Mouse (Mus musculus) stomach, postnatal 0 days (tissue): ENCODE results near the gene Ntm. TPM values are rescaled to one million over a fixed set of nuclear protein-coding genes. Genes with fewer than 3 reads are reported as not detected.

ENCODE experiments used
- ATAC-seq: fragments of 200-750 bp; cut with Nextera tagmentation; 2 replicates; pipeline ENCODE4 v1.8.0; 2017; ENCODE audit not compliant: low FRiP score, low TSS enrichment
- DNase-seq: peaks from one replicate; pipeline ENCODE4 v3.0.0-alpha.2; 2016; ENCODE audit warnings: low spot score
- H3K27ac ChIP-seq: fragments of 300-500 bp; sonication (generic); replicated peaks from 2 replicates; pipeline ENCODE4 v1.5.1; 2014; ENCODE audit warnings: mild to moderate bottlenecking, control low read depth
- H3K27me3 ChIP-seq: fragments of 300-500 bp; sonication (generic); 2 replicates; pipeline ENCODE4 v1.6.1; 2014; ENCODE audit warnings: low read length; ENCODE audit not compliant: control insufficient read depth, insufficient read depth
- H3K36me3 ChIP-seq: fragments of 300-500 bp; sonication (generic); 2 replicates; pipeline ENCODE4 v1.6.1; 2014; ENCODE audit warnings: low read length, mixed read lengths; ENCODE audit not compliant: control insufficient read depth, insufficient read depth
- H3K4me1 ChIP-seq: fragments of 300-500 bp; sonication (generic); replicated peaks from 2 replicates; pipeline ENCODE4 v1.6.1; 2014; ENCODE audit warnings: antibody characterized with exemption; ENCODE audit not compliant: control insufficient read depth, insufficient read depth
- H3K4me2 ChIP-seq: fragments of 300-500 bp; sonication (generic); replicated peaks from 2 replicates; pipeline ENCODE4 v1.6.1; 2014; ENCODE audit warnings: low read depth, mild to moderate bottlenecking, control low read depth, moderate library complexity
- H3K4me3 ChIP-seq: fragments of 300-500 bp; sonication (generic); 2 replicates; pipeline ENCODE4 v1.5.1; 2014; ENCODE audit warnings: low read depth, low read length, control low read depth
- H3K9ac ChIP-seq: fragments of 300-500 bp; sonication (generic); 2 replicates; pipeline ENCODE4 v1.6.1; 2014; ENCODE audit warnings: mild to moderate bottlenecking, low read length, control low read depth, mixed read lengths
- H3K9me3 ChIP-seq: fragments of 300-500 bp; sonication (generic); 2 replicates; pipeline ENCODE4 v1.6.1; 2016; ENCODE audit warnings: low read length; ENCODE audit not compliant: control insufficient read depth
- CTCF ChIP-seq: IDR thresholded peaks from 2 replicates; pipeline ENCODE4 v1.5.1; 2016; ENCODE audit warnings: antibody characterized with exemption, low read depth, mild to moderate bottlenecking, moderate library complexity
- EP300 ChIP-seq: optimal IDR thresholded peaks from 2 replicates; pipeline ENCODE3; 2016; ENCODE audit warnings: antibody characterized with exemption
- WGBS: fragments of 180-500 bp; shearing (Covaris S2); extraction: QIAGEN DNeasy Blood & Tissue Kit; methylation state at CpG from one replicate; pipeline ENCODE4 v1.1.7; 2014; 5-methylcytosine and 5-hydroxymethylcytosine counted together
- polyA plus RNA-seq: library from polyadenylated mRNA; unstranded; fragments of >200 nt; fragmentation: Nextera tagmentation; extraction: Ambion mirVana; gene quantifications from 2 replicates; pipeline ENCODE4 v1.2.1, GENCODE M21; 2015

Ntm gene
- polyA plus RNA-seq, 1 experiment from 2014 or later = 5.9 TPM

DNA sequence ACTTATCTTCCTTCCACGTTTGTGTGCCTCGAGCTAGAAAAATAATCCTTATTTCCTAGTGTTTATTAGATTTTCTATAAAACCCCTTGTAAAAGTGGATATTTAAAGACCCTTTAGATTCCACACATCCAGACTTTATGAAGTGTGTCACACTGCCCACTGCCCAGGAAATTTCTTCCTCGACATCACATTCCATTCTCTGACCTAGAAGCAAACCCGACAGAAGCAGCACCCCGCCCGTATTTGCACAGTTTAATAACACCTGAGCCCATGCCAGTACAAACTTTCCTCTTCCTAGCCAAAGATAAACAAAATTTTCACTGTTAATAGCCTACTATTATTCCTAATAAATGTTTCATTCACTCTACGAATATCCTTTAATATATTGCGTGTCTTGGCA lies 562.8 kb downstream of the Ntm start:
- no peaks in the 10 kb centered on the region for H3K27me3 ChIP-seq
- H3K27ac ChIP-seq = no peak overlapping the region
- 32% methylated on average over 8 of the region's 8 CpGs for WGBS

GRCm38 (mm10) chr9:29396101-29396500 lies 566.8 kb downstream of the Ntm start:
- no peak for DNase-seq
- H3K9ac ChIP-seq = no peak overlapping the region
- H3K4me2 ChIP-seq = no peak overlapping the region
- TF ChIP-seq EP300 = no peak
- TF ChIP-seq CTCF = no peak
- no peaks in the 10 kb centered on the region for H3K36me3 ChIP-seq
- H3K4me1 ChIP-seq = no peaks in the 10 kb centered on the region
- no peak overlapping the region for H3K27ac ChIP-seq
- no peaks in the 10 kb centered on the region for H3K27me3 ChIP-seq
- H3K4me3 ChIP-seq = no peak overlapping the region
- ATAC-seq = no peak
- WGBS = 70% methylated on average over 5 of the region's 5 CpGs
- H3K9me3 ChIP-seq = no peaks in the 10 kb centered on the region

More for the DNA sequence above, 562.8 kb downstream of the Ntm start:
- Histone ChIP-seq H3K4me2 (no peak overlapping the region), H3K4me1 (no peaks in the 10 kb centered on the region), H3K9me3 (no peaks in the 10 kb centered on the region), H3K4me3 (no peak overlapping the region), H3K9ac (no peak overlapping the region), H3K36me3 (no peaks in the 10 kb centered on the region)
- DNase-seq = peak; percentile 34
- peak; percentile 14; the same call in 1 of the 2 replicates for ATAC-seq
- no peak for TF ChIP-seq CTCF
- TF ChIP-seq EP300 = no peak

DNA sequence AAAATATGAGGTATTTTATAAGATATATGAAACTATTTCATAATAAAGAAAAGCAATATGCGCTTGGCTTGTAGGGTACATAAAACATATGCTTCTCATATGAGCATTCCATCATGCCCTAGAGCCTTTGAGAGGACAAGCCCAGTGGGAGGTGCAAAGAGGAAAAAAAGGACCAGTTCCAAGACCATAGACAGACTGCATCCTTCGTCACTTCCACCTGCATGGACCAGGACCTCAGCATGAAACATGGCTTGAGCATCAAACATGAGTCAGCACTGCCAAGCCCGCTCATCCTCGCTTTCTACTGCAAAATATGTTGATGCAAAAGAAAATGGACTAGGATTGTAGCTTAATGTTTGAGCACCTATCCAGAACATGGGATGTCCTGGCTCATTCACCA lies 569.8 kb downstream of the Ntm start:
- Histone ChIP-seq H3K4me3 (no peak overlapping the region), H3K9ac (no peak overlapping the region), H3K4me2 (no peak overlapping the region), H3K9me3 (no peaks in the 10 kb centered on the region), H3K27ac (no peak overlapping the region), H3K4me1 (no peaks in the 10 kb centered on the region), H3K36me3 (no peaks in the 10 kb centered on the region), H3K27me3 (no peaks in the 10 kb centered on the region)
- DNase-seq = no peak
- TF ChIP-seq CTCF (no peak), EP300 (no peak)
- ATAC-seq = no peak
- WGBS = 88% methylated on average over 4 of the region's 4 CpGs

GRCm38 (mm10) chr9:29390796-29391517 lies 572.0 kb downstream of the Ntm start:
- H3K27me3 ChIP-seq = no peaks in the 10 kb centered on the region
- ATAC-seq (no peak), DNase-seq (no peak)
- TF ChIP-seq EP300 (no peak), CTCF (no peak)
- no peak overlapping the region for H3K27ac ChIP-seq
- H3K9me3 ChIP-seq = no peaks in the 10 kb centered on the region
- no peaks in the 10 kb centered on the region for H3K4me1 ChIP-seq
- no peak overlapping the region for H3K4me2 ChIP-seq
- 65% methylated on average over 11 of the region's 11 CpGs for WGBS
- H3K36me3 ChIP-seq = no peaks in the 10 kb centered on the region
- H3K9ac ChIP-seq = no peak overlapping the region
- no peak overlapping the region for H3K4me3 ChIP-seq

- H3K9me3 ChIP-seq = no peaks in the 10 kb centered on the region
- H3K27me3 ChIP-seq = no peaks in the 10 kb centered on the region
- H3K4me1 ChIP-seq = no peaks in the 10 kb centered on the region
- 63% methylated on average over 7 of the region's 7 CpGs for WGBS
- no peaks in the 10 kb centered on the region for H3K36me3 ChIP-seq
- no peak overlapping the region for H3K4me2 ChIP-seq
- H3K27ac ChIP-seq = no peak overlapping the region
- ATAC-seq (no peak), DNase-seq (no peak)
- TF ChIP-seq CTCF = no peak
- no peak for TF ChIP-seq EP300
- H3K4me3 ChIP-seq = no peak overlapping the region
- no peak overlapping the region for H3K9ac ChIP-seq
Observed at GRCm38 (mm10) chr9:29389224-29389623, 573.7 kb downstream of the Ntm start.

- Histone ChIP-seq H3K27me3 (no peaks in the 10 kb centered on the region), H3K27ac (no peak overlapping the region), H3K9ac (no peak overlapping the region), H3K9me3 (no peaks in the 10 kb centered on the region), H3K4me2 (no peak overlapping the region), H3K36me3 (no peaks in the 10 kb centered on the region), H3K4me1 (no peaks in the 10 kb centered on the region), H3K4me3 (no peak overlapping the region)
- DNase-seq = no peak
- ATAC-seq = no peak
- TF ChIP-seq EP300 = no peak
- no peak for TF ChIP-seq CTCF
- 42% methylated on average over 4 of the region's 4 CpGs for WGBS
Observed at GRCm38 (mm10) chr9:29387136-29387535, 575.8 kb downstream of the Ntm start.
